Mouse (Mus musculus): ENCODE data around the gene Prox2.

DNA sequence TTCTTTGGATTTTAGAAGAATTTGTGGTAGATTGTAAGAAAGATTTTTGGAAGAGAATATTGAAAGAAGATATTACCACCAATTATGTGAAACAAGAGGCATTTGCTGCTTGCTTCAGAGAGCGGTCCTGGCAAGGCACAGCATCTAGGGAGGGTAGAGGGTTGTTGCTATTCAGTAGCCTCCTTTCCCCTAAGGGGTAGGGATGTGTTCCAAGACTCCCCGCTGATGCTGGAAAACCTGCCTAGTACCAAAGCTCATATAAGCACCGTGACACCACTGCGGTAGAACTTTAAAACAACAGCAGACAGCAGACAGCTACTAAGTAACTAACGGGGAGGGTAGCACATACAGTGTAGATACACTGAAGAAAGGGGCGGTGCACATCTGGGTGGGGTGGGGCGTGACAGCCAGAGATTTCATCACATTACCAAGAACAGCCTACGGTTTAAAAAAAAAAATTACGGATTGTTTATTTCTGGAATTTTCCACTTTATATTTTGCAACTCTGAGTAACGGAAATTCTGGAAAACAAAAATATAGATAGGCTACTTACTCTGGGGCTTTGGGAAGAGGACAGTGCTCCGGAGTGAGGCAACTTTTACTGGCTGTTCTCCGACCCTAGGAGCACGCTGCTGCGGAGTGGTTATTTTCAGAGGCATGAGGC, 47.4 kb upstream of the Prox2 start:
- TF ChIP-seq CTCF (IDR thresholded peaks at IDR 0.05; ENCODE audit: extremely low read depth, insufficient read depth, low read length), result no peak
- no peak for TF ChIP-seq POLR2A (IDR thresholded peaks at IDR 0.05; ENCODE audit: extremely low read depth, insufficient read depth, low read length)

Measured in cortical plate, adult 2 months (tissue).